Mouse (Mus musculus): ENCODE data around the gene Gm15517.

Gene Gm15517

GRCm38 (mm10) chr7:44309475-44310284 lies 48.4 kb downstream of the Gm15517 start, which contains the start of gene Shank1:
Gene Shank1, plus strand, starts transcription at chr7:44310253.
- no peak for DNase-seq (ENCODE audit: low spot score in 2 of 2)

DNA sequence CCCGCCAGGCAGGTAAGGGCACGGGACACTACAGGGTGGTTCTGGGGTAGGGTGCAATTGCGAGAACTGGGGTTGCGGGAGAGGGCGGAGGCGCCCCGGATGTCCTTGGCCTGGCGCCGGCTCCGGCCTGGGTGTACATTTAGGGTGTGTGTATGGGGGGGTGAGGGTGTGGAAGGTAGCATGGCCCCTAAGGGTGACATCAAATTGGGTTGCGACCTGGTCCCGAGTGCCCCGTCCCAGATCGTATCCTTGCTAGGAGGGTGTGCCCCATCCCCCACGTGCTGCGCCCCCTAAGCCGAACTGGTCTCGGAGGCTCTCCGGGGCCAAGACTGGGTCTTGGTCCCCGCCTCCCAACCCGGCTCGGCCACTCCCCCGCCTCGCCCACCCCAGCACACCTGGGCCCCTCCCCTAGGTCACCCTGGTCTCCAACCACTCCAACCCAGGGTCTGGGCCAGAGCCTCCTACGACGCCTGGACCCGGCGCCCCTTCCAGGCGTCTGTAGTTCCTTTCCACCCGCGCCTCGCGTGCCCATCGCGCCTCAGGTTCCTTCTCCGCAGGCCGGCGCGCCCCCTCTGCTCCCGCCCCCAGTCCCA lies 49.1 kb downstream of the Gm15517 start:
- peak in 1 of 2 experiments; percentile 56 for DNase-seq (ENCODE audit: low spot score in 2 of 2)

DNA sequence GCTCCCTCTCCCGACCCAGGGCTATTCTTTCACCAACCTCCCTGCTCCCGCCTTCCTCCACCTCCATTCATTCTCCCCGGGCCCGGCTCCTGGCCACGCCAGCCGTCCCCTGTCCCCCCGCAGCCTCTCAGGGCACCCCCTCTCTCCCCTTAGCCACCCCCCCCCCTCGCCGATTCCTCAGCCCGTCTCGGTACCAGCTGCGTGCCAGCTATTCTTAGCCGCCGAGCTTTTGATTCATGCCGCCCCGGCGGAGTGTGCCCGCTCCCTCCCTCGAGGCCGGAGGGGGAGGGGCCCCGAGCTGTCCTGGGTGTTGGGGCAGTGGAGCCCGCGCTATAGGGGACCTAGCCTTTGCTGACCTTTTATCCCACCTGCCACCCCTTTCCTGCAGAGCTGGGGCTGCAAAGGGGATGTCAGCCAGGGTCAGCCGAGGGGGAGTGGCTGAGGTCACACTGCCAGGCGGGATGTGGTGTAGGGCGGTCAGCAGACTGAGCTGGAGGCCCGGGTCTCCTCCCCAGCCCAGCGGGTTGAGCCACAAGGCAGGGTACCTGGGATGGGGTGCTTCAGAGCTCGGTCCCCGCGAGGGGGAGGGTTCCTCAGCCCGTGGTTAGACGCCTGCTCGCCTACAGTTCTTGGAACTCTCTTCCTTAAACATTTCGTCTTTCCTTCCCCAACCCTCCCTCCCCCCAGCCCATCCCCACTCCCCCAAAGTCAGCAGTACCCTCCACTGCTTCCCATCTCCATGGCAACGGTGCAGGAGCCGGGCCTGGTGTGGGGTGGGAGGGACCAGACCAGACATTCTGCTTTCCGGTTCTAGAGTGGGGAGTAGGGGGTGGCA lies 49.8 kb downstream of the Gm15517 start:
- DNase-seq (ENCODE audit: low spot score in 2 of 2): peak; percentile 64 to 69

Data from frontal cortex, postnatal 10 days (tissue).